Mouse (Mus musculus): ENCODE results near the gene Eif2d. TPM values are rescaled to one million over a fixed set of nuclear protein-coding genes. Genes with fewer than 3 reads are reported as not detected.

Gene Eif2d
- 30.3 and 45.0 TPM in 2 replicates for total RNA-seq (2017)

DNA sequence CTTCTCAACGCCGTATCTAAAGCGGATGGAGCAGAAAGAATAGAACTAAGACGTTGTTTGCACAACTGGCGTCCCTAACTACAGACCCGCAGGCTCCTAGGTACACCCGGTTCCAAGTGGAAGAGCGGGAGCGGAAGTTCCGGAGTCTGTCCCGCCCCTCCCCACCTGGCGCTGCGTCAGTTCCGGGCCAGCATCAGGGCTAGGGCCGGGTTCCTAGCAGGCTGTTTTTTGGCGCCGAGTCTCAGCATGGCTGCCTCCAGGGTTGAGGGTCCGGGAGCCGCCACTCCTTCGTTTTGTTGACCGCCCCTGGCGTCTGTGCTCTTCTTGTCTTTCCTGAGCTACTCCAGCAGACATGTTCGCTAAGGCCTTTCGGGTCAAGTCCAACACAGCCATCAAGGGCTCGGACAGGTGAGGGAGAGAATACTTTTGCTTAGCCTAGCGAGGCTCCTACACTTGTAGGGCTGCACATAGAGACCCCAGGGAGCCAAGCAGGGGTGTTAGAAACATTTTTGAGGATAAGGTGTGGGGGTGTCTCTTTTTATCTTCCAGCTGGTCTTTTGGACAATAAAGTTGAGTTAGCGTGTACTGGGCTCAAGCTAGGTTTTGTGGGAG is at the start of gene Eif2d:
Eif2d (plus strand) TSS at position 164 of the 612 bp plus-strand sequence.
- ATAC-seq (replicated peaks in 1 of 2; ENCODE audit: insufficient read depth in 1 of 2, low FRiP score in 2 of 2, low TSS enrichment in 1 of 2, low read depth in 1 of 2, poor library complexity in 2 of 2, severe bottlenecking in 2 of 2): peak; percentile 100

DNA sequence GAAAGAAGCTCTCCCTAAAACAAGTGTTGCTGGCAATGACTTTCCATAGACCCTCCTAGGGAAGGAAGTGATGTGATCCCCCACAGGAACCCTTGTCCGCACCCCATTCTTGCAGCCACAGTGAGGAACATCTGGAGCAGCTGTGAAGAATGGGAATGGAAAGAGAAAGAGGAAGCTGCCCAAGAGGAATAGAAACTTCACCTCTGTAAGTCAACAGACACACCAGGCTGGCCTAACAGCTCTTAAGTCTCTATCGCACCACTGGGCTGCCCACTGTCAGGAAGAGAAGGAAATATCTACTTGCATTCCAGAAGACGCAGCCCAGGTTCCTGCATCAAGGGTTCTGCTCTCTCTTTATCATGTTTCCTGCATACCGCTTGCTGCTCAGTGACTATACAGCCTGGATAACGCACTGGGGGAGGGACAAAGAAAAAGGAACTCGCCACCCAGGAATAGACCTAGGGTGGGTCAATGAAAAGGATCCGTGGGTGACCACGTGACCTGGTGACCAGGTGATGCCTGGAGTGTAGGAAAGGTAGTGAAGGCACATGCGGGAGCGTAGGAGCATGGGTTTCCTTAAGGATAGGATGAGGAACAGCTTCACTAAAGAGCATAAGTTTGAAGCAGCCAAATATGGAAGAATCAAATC is 49.1 kb upstream of the Eif2d start:
- peak; percentile 77 to 87 for ATAC-seq (replicated peaks in 1 of 2; ENCODE audit: insufficient read depth in 1 of 2, low FRiP score in 2 of 2, low TSS enrichment in 1 of 2, low read depth in 1 of 2, poor library complexity in 2 of 2, severe bottlenecking in 2 of 2)

DNA sequence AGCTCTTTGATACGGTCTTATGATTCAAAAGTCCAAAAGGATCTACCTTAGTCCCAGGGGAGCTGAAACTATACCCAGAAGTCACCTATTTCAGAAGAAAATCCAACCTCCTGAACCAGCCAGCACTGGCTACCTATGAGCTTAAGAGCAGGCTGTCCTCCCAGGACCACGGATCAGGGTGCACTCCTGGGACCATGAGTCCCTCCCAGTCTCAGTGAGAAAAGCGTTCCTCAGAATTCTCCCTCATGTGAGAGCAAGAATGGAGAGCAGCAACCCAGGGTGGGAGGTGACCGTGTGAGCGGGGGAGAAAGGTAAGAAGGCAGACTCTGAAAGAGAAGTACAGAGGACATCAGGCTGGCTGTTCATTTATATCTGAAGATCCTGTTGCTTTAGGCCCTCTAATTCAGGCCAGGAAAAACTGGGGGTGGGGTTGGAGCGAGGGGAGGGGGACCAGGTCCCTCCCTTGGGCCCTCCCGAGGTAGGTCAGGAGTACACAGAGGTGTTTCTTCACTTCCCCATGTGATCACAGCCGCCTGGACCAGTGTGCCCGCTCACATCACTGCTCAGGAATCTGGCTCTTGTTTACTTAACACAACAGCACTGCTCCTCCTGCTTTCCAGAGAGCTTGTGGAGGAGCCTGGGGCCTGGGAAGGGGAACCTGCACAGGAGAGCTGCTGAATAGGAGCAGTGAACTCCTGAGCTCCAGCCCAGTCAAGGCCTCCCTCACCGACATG is 45.2 kb upstream of the Eif2d start:
- ATAC-seq (replicated peaks in 1 of 2; ENCODE audit: insufficient read depth in 1 of 2, low FRiP score in 2 of 2, low TSS enrichment in 1 of 2, low read depth in 1 of 2, poor library complexity in 2 of 2, severe bottlenecking in 2 of 2): no peak

GRCm38 (mm10) chr1:131110525-131111106 is 42.4 kb upstream of the Eif2d start:
- ATAC-seq (replicated peaks in 1 of 2; ENCODE audit: insufficient read depth in 1 of 2, low FRiP score in 2 of 2, low TSS enrichment in 1 of 2, low read depth in 1 of 2, poor library complexity in 2 of 2, severe bottlenecking in 2 of 2): peak; percentile 70 to 80

DNA sequence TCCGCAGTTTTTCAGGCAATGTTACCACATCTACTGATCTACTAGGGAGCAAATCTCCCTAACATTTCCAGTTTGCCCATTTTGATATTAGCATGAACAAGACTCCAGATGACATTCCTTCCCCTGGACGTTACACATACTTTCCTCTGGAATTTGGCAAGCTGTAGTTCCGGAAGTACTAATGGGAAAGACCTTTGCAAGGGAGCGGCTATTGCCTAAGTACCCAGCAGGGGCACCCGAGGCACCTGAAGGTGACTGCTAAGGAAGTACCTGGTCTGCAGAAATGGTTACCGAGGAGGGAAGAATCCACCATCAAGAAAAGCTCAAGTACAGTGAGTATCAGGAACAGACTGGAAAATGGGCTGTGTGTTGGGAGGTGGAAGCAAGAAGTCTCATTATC is 40.4 kb upstream of the Eif2d start:
- no peak for ATAC-seq (replicated peaks in 1 of 2; ENCODE audit: insufficient read depth in 1 of 2, low FRiP score in 2 of 2, low TSS enrichment in 1 of 2, low read depth in 1 of 2, poor library complexity in 2 of 2, severe bottlenecking in 2 of 2)

DNA sequence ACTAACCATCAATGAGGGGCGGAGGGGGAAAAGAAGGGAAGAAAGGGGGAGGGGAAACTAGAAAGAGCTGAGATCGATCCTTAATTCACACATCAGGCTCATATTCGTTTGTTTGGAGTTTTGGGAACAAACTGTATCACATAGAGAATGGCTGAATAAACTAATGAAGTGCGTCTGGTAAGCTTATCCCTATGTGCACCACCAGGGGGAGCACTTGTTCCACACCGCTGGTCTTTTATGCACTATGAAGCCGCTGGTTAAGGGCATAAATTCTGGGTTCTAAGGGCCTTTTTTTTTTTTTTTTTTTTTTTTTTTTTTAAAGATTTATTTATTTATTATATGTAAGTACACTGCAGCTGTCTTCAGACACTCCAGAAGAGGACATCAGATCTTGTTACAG is 37.0 kb upstream of the Eif2d start:
- peak; percentile 48 to 63; a peak in 1 of 4 replicates for ATAC-seq (replicated peaks in 1 of 2; ENCODE audit: insufficient read depth in 1 of 2, low FRiP score in 2 of 2, low TSS enrichment in 1 of 2, low read depth in 1 of 2, poor library complexity in 2 of 2, severe bottlenecking in 2 of 2)

DNA sequence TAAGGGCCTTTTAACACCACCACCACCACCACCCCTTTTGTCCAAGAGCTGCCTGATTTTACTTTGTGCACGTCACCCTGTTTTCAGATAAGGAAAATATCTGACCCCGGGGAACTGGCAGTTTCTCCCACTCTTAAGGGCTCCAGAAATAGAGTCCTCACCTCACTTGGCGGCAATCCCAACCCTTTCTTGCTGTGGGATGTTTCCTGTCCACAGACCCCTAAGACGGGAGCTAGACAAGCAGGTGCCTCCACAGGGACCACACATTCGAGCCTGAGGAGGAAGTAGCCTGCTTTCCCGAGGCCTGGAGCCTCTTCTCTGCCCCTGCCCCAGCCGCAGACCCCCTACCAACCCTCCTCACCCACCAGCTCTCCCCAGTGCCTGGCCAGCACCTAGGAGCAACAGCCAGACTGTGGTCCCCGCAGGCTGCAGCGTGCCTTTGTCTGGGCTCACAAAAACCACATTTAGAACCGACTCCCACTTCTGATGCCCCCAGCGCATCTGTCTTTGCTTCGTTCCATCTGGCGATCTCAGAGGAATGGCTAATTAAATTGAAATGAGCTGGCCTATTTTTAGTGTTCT is 36.5 kb upstream of the Eif2d start:
- no peak for ATAC-seq (replicated peaks in 1 of 2; ENCODE audit: insufficient read depth in 1 of 2, low FRiP score in 2 of 2, low TSS enrichment in 1 of 2, low read depth in 1 of 2, poor library complexity in 2 of 2, severe bottlenecking in 2 of 2)

- ATAC-seq (replicated peaks in 1 of 2; ENCODE audit: insufficient read depth in 1 of 2, low FRiP score in 2 of 2, low TSS enrichment in 1 of 2, low read depth in 1 of 2, poor library complexity in 2 of 2, severe bottlenecking in 2 of 2): no peak
These were observed 34.5 kb upstream of the Eif2d start for GRCm38 (mm10) chr1:131118530-131118929.

- peak; percentile 70 to 73 for ATAC-seq (replicated peaks in 1 of 2; ENCODE audit: insufficient read depth in 1 of 2, low FRiP score in 2 of 2, low TSS enrichment in 1 of 2, low read depth in 1 of 2, poor library complexity in 2 of 2, severe bottlenecking in 2 of 2)
These were observed 34.0 kb upstream of the Eif2d start for GRCm38 (mm10) chr1:131119026-131119425.

GRCm38 (mm10) chr1:131121987-131122386 is 31.0 kb upstream of the Eif2d start:
- no peak for ATAC-seq (replicated peaks in 1 of 2; ENCODE audit: insufficient read depth in 1 of 2, low FRiP score in 2 of 2, low TSS enrichment in 1 of 2, low read depth in 1 of 2, poor library complexity in 2 of 2, severe bottlenecking in 2 of 2)

- no peak for ATAC-seq (replicated peaks in 1 of 2; ENCODE audit: insufficient read depth in 1 of 2, low FRiP score in 2 of 2, low TSS enrichment in 1 of 2, low read depth in 1 of 2, poor library complexity in 2 of 2, severe bottlenecking in 2 of 2)
These were observed 29.3 kb upstream of the Eif2d start for GRCm38 (mm10) chr1:131123522-131124265.

DNA sequence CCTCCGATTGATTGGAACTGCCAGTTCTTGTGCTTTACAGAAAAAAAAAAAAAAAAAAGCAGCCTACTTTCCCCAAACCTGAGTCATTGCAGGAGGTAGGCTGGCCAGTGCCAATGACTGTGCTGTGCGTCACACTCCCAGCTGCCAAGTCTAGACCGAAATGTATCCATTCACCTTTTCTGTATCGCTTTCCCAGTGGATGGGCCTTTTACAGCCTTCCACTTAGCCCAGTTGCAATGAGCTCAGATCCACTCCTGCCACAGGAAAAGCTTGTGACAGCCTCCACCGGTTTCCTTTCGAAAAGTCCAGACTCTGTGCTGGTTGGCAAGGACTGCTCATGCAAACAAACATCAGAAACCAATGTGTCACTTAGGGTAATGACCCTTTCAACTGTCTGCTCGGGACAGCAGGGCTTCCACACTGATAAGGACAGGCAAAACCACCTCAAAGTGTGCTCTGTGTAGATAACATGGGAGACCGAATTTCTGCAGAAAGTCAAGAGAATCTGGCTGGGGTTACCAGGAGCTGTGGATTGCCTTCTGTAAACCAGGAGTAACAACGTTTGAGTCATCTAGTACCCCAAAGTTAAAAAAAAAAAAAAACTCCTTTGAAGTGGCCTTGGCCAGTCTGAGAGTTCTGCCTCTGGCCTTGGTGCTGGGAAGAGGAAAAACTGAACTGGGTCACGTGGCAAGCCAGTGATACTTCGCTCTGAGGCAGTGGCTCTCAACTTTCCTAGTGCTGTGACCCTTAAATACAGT is 26.8 kb upstream of the Eif2d start:
- ATAC-seq (replicated peaks in 1 of 2; ENCODE audit: insufficient read depth in 1 of 2, low FRiP score in 2 of 2, low TSS enrichment in 1 of 2, low read depth in 1 of 2, poor library complexity in 2 of 2, severe bottlenecking in 2 of 2): peak; percentile 79 to 92

- no peak for ATAC-seq (replicated peaks in 1 of 2; ENCODE audit: insufficient read depth in 1 of 2, low FRiP score in 2 of 2, low TSS enrichment in 1 of 2, low read depth in 1 of 2, poor library complexity in 2 of 2, severe bottlenecking in 2 of 2)
These were observed 18.8 kb upstream of the Eif2d start for GRCm38 (mm10) chr1:131134231-131134630.

DNA sequence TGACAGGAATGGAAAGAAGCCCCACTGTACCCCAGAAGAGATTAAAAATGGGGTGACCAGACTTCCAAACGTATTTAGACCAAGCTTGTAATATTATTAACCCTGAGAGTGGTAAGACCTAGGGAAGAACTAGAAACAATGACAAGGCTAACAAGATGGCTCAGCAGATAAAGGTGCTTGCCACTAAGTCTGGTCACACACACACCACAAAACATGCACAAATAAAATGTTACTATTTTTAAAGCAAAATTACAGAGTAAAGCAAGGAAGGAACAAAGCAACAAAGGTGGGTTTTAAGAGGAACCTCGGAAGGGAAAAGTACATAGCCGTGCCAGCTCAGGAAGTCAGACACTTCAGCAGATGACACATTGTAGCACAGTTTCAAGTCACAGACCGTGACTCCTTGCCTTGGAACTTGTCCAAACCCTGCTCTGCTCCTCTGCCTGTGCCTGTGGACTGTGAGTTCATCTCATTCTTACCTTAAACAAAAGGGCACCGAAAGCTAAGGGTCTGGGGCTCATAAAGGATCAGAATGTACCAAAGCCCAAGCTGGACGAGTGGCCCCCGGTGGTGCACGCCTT is 17.9 kb upstream of the Eif2d start:
- peak; percentile 13 to 18; a peak in 2 of 4 replicates for ATAC-seq (replicated peaks in 1 of 2; ENCODE audit: insufficient read depth in 1 of 2, low FRiP score in 2 of 2, low TSS enrichment in 1 of 2, low read depth in 1 of 2, poor library complexity in 2 of 2, severe bottlenecking in 2 of 2)

DNA sequence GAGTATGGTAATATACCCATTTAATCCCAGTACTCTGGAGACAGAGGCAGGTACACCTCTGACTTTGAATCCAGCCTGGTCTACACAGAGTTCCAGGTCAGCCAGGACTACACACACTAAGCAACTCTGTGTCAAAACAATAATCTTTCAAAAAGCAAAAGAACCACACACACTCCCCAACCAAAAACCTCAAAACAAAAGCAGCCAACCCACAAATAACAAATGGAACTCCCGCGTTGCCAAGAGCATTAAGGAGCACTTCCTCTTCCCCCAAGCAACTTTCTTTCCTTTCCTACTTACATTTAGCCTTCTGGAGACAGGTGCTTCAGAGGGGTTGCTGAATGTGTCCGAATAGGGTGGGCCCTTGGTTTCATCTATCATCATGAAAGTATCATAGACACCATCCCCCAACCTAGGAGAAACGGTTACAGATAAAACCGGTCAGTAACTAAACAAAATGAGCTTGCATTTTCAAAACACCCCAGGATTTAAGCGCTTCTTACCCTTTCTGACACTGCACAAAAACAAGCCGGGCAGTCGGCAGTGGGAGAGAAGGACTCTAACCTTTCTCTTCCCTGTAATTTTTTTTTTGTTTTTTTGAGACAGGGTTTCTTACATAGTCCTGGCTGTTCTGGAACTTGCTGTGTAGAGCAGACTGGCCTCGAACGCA is 16.9 kb upstream of the Eif2d start:
- ATAC-seq (replicated peaks in 1 of 2; ENCODE audit: insufficient read depth in 1 of 2, low FRiP score in 2 of 2, low TSS enrichment in 1 of 2, low read depth in 1 of 2, poor library complexity in 2 of 2, severe bottlenecking in 2 of 2): peak; percentile 6 to 19; a peak in 2 of 4 replicates

DNA sequence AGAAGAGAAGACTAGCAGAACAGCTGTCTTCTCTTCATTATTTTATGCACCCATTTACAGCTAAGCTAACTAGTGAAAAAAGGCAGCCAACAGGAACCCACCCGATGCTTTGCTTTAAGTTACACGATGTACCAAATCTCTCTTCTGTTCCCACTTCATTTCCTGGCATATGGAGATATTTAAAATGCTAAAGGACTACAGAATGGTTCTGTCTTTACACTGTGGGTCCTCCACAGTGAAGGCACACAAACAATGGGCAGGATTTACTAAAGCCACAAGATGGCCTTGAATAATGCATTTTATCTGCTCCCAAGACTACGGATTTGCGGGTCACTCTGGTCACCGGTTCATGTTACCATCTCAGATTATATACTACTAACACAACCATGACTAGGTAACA is 15.9 kb upstream of the Eif2d start:
- ATAC-seq (replicated peaks in 1 of 2; ENCODE audit: insufficient read depth in 1 of 2, low FRiP score in 2 of 2, low TSS enrichment in 1 of 2, low read depth in 1 of 2, poor library complexity in 2 of 2, severe bottlenecking in 2 of 2): no peak

All from hematopoietic stem cell, adult 5-6 weeks (primary cell).